Mouse (Mus musculus) stomach, postnatal 0 days (tissue): ENCODE data around the gene Pole4. TPM values are rescaled to one million over a fixed set of nuclear protein-coding genes. Genes with fewer than 3 reads are reported as not detected.
A peak's percentile ranks its signal among the peaks of the same experiment; 100 is the strongest.

ENCODE experiments used
- ATAC-seq: fragments of 200-750 bp; cut with Nextera tagmentation; 2 replicates; pipeline ENCODE4 v1.8.0; 2017; ENCODE audit not compliant: low FRiP score, low TSS enrichment
- DNase-seq: peaks from one replicate; pipeline ENCODE4 v3.0.0-alpha.2; 2016; ENCODE audit warnings: low spot score
- H3K27ac ChIP-seq: fragments of 300-500 bp; sonication (generic); replicated peaks from 2 replicates; pipeline ENCODE4 v1.5.1; 2014; ENCODE audit warnings: mild to moderate bottlenecking, control low read depth
- H3K27me3 ChIP-seq: fragments of 300-500 bp; sonication (generic); 2 replicates; pipeline ENCODE4 v1.6.1; 2014; ENCODE audit warnings: low read length; ENCODE audit not compliant: control insufficient read depth, insufficient read depth
- H3K36me3 ChIP-seq: fragments of 300-500 bp; sonication (generic); 2 replicates; pipeline ENCODE4 v1.6.1; 2014; ENCODE audit warnings: low read length, mixed read lengths; ENCODE audit not compliant: control insufficient read depth, insufficient read depth
- H3K4me1 ChIP-seq: fragments of 300-500 bp; sonication (generic); replicated peaks from 2 replicates; pipeline ENCODE4 v1.6.1; 2014; ENCODE audit warnings: antibody characterized with exemption; ENCODE audit not compliant: control insufficient read depth, insufficient read depth
- H3K4me2 ChIP-seq: fragments of 300-500 bp; sonication (generic); replicated peaks from 2 replicates; pipeline ENCODE4 v1.6.1; 2014; ENCODE audit warnings: low read depth, mild to moderate bottlenecking, control low read depth, moderate library complexity
- H3K4me3 ChIP-seq: fragments of 300-500 bp; sonication (generic); 2 replicates; pipeline ENCODE4 v1.5.1; 2014; ENCODE audit warnings: low read depth, low read length, control low read depth
- H3K9ac ChIP-seq: fragments of 300-500 bp; sonication (generic); 2 replicates; pipeline ENCODE4 v1.6.1; 2014; ENCODE audit warnings: mild to moderate bottlenecking, low read length, control low read depth, mixed read lengths
- H3K9me3 ChIP-seq: fragments of 300-500 bp; sonication (generic); 2 replicates; pipeline ENCODE4 v1.6.1; 2016; ENCODE audit warnings: low read length; ENCODE audit not compliant: control insufficient read depth
- CTCF ChIP-seq: IDR thresholded peaks from 2 replicates; pipeline ENCODE4 v1.5.1; 2016; ENCODE audit warnings: antibody characterized with exemption, low read depth, mild to moderate bottlenecking, moderate library complexity
- EP300 ChIP-seq: optimal IDR thresholded peaks from 2 replicates; pipeline ENCODE3; 2016; ENCODE audit warnings: antibody characterized with exemption
- WGBS: fragments of 180-500 bp; shearing (Covaris S2); extraction: QIAGEN DNeasy Blood & Tissue Kit; methylation state at CpG from one replicate; pipeline ENCODE4 v1.1.7; 2014; 5-methylcytosine and 5-hydroxymethylcytosine counted together
- polyA plus RNA-seq: library from polyadenylated mRNA; unstranded; fragments of >200 nt; fragmentation: Nextera tagmentation; extraction: Ambion mirVana; gene quantifications from 2 replicates; pipeline ENCODE4 v1.2.1, GENCODE M21; 2015

Gene Pole4
- polyA plus RNA-seq, 1 experiment from 2014 or later, result 84.5 TPM

GRCm38 (mm10) chr6:82604791-82605190, 100.4 kb downstream of the Pole4 start:
- H3K27me3 ChIP-seq, result no peaks in the 10 kb centered on the region
- H3K9me3 ChIP-seq, result no peaks in the 10 kb centered on the region
- no peaks in the 10 kb centered on the region for H3K36me3 ChIP-seq
- ATAC-seq (no peak), DNase-seq (no peak)
- 54% methylated on average over 8 of the region's 8 CpGs for WGBS
- H3K9ac ChIP-seq, result no peak overlapping the region
- no peak overlapping the region for H3K27ac ChIP-seq
- no peak overlapping the region for H3K4me3 ChIP-seq
- no peak overlapping the region for H3K4me2 ChIP-seq
- no peaks in the 10 kb centered on the region for H3K4me1 ChIP-seq
- TF ChIP-seq CTCF, result no peak
- no peak for TF ChIP-seq EP300

GRCm38 (mm10) chr6:82603665-82604064, 101.5 kb downstream of the Pole4 start:
- peak; percentile 33 for DNase-seq
- ATAC-seq, result no peak
- Histone ChIP-seq H3K27ac (no peak overlapping the region), H3K9me3 (no peaks in the 10 kb centered on the region), H3K9ac (no peak overlapping the region), H3K4me1 (no peaks in the 10 kb centered on the region), H3K4me3 (no peak overlapping the region), H3K27me3 (no peaks in the 10 kb centered on the region), H3K36me3 (no peaks in the 10 kb centered on the region), H3K4me2 (no peak overlapping the region)
- WGBS, result 41% methylated on average over 2 of the region's 2 CpGs
- TF ChIP-seq EP300 (no peak), CTCF (peak; percentile 81)

- TF ChIP-seq EP300 (no peak), CTCF (no peak)
- no peak overlapping the region for H3K27ac ChIP-seq
- H3K36me3 ChIP-seq, result no peaks in the 10 kb centered on the region
- no peaks in the 10 kb centered on the region for H3K4me1 ChIP-seq
- ATAC-seq (no peak), DNase-seq (no peak)
- no peaks in the 10 kb centered on the region for H3K9me3 ChIP-seq
- 84% methylated on average over 9 of the region's 9 CpGs for WGBS
- no peak overlapping the region for H3K4me3 ChIP-seq
- no peak overlapping the region for H3K4me2 ChIP-seq
- H3K9ac ChIP-seq, result no peak overlapping the region
- H3K27me3 ChIP-seq, result no peaks in the 10 kb centered on the region
Measured at GRCm38 (mm10) chr6:82603228-82603627, 101.9 kb downstream of the Pole4 start.

GRCm38 (mm10) chr6:82595461-82596090, 109.6 kb downstream of the Pole4 start:
- Histone ChIP-seq H3K9ac (no peak overlapping the region), H3K9me3 (no peaks in the 10 kb centered on the region), H3K4me2 (no peak overlapping the region), H3K36me3 (no peaks in the 10 kb centered on the region), H3K27ac (no peak overlapping the region), H3K4me3 (no peak overlapping the region), H3K27me3 (no peaks in the 10 kb centered on the region), H3K4me1 (no peaks in the 10 kb centered on the region)
- DNase-seq (no peak), ATAC-seq (no peak)
- 69% methylated on average over 8 of the region's 8 CpGs for WGBS
- TF ChIP-seq EP300 (no peak), CTCF (no peak)

GRCm38 (mm10) chr6:82589387-82589786, 115.8 kb downstream of the Pole4 start:
- Histone ChIP-seq H3K4me1 (no peaks in the 10 kb centered on the region), H3K36me3 (no peaks in the 10 kb centered on the region), H3K4me2 (no peak overlapping the region), H3K27me3 (no peaks in the 10 kb centered on the region), H3K9me3 (no peaks in the 10 kb centered on the region), H3K4me3 (no peak overlapping the region), H3K9ac (no peak overlapping the region), H3K27ac (no peak overlapping the region)
- no peak for ATAC-seq
- DNase-seq, result no peak
- no peak for TF ChIP-seq CTCF
- TF ChIP-seq EP300, result no peak
- WGBS, result 81% methylated on average over 7 of the region's 7 CpGs

GRCm38 (mm10) chr6:82585396-82585795, 119.8 kb downstream of the Pole4 start:
- WGBS, result 51% methylated on average over 5 of the region's 6 CpGs
- H3K36me3 ChIP-seq, result no peaks in the 10 kb centered on the region
- no peak for ATAC-seq

More at GRCm38 (mm10) chr6:82585396-82585795, 119.8 kb downstream of the Pole4 start:
- Histone ChIP-seq H3K9me3 (no peaks in the 10 kb centered on the region), H3K4me3 (no peak overlapping the region), H3K27ac (no peak overlapping the region), H3K4me2 (no peak overlapping the region), H3K9ac (no peak overlapping the region), H3K27me3 (no peaks in the 10 kb centered on the region), H3K4me1 (no peaks in the 10 kb centered on the region)
- DNase-seq, result no peak
- TF ChIP-seq CTCF, result no peak
- TF ChIP-seq EP300, result no peak
